Mouse (Mus musculus) spleen, adult 12 weeks (tissue): ENCODE measurements around the gene Cxcl15.

Experiments
- DNase-seq: peaks from one replicate; pipeline ENCODE4 v3.0.0; 2022; ENCODE audit warnings: low spot score

Gene Cxcl15

DNA sequence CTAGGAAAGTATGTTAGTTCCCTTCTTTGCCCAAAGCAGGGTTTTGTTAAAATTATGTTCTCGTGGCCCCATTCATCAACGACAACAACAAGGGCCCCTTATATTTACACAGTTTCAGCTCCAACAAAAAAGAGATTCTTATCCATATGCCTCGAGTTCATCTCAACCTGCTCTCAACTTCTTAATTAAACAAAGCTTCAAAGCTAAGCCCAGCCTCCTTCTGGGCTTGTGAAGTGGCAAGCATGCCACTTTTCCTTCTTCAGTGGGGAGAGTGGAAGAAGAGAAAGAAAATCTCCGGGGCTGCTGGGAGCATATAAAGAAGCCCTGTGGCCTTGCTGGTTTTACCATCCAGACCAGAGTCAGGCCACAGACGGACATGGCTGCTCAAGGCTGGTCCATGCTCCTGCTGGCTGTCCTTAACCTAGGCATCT lies at the start of gene Cxcl15:
Cxcl15 (plus strand) TSS at position 340 of the 431 bp plus-strand sequence.
- DNase-seq: no peak

DNA sequence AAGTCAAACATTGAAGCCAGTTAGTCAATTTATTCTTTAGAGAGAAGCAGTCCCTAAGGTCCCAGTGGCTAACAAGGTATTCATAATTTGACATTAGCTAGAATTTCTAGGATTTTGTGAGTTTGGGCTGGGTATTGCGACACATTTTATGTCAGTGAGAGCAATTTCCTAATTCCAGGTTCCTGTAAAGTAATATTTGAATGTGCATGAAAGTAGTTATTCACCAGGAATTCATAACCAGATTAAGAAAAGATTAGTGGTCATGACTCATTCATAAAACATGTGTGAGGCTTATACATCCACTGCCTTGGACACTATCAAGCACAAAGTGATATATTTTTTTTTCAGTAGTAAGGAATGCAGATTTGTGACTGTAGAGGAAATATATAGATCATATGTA lies 40.4 kb upstream of the Cxcl15 start:
- no peak for DNase-seq

DNA sequence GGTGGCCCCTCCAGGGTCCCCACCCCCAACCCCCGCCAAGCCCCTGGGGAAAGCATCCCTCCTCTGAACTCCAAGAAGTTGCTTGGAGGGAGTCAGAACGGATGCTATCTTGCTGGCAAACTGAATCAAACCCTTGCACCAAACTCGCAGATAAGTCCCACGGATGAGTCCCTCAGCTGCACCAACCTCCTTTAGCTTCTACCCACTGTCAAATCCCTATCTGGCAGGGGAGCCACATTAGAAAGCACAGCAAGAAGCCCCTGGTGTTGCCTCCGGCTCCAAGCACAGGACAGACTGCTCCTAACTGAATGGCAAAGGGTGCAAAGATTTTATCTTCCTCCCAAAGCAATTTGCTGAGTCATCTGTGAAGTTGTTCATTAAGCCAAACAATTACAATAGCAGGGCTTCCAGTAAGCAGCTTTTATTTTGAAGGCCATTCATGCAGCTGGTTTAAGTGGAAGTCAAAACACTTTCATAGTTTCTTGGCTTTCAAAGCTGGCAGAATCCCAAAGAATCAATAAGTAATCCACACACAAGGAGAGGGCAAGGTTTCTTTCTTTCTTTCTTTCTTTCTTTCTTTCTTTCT lies 36.2 kb upstream of the Cxcl15 start:
- no peak for DNase-seq

DNA sequence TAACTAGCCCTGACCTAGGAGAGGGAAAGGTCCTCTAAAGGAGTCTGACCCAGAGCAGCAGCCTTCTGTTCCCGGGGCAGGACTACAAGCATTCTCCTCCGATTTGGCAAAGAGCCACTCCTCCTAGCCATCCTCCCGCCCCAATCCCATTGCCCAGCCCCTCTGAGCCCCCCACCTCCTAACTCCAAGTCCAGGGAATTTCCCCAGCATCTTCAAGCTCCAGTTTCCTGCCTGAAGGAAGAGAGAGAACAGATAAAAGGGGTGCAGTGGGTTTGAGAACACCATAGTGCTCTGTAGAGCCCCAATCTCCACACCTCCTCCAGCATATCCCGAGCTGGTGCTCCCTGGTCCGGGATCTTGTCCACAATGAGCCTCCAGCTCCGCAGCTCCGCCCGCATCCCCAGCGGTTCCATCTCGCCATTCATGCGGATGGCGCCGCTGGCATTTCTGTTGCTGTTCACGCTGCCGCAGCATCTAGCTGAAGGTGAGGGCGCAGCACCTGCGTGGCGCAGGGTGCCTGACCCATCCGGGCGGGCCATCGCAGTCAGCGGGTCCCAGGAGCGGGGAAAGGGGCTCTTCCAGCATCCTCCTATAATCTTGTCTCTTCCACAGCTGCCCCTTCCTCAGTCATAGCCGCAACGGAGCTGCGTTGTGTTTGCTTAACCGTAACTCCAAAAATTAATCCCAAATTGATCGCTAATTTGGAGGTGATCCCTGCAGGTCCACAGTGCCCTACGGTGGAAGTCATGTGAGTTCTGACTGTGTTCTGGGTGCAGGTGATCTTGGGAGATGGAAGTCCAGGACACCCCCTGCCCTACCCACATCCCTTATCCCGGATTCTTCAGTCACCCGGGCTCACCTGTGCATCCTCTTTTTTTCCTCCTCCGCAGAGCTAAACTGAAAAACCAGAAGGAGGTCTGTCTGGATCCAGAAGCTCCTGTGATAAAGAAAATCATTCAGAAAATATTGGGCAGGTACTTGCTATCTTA lies 35.0 kb upstream of the Cxcl15 start, which contains the start of gene Cxcl5:
Cxcl5 (plus strand) TSS at position 284 of the 989 bp plus-strand sequence.
- DNase-seq: no peak

DNA sequence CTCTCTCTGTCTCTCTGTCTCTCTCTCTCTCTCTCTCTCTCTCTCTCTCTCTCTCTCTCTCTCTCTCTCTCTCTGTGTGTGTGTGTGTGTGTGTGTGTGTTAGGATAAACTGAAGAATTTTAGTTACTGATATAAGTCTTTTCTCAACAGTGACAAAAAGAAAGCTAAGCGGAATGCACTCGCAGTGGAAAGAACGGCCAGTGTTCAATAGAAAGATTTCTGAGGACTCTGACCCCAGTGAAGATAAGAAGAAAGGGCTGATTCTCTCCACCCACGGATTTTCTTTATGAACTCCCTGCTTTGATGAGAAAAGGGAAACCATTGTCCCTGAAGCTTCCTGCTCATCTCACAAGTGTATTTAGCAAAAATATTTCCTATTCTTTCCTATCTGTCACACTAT lies 34.0 kb upstream of the Cxcl15 start:
- no peak for DNase-seq

DNA sequence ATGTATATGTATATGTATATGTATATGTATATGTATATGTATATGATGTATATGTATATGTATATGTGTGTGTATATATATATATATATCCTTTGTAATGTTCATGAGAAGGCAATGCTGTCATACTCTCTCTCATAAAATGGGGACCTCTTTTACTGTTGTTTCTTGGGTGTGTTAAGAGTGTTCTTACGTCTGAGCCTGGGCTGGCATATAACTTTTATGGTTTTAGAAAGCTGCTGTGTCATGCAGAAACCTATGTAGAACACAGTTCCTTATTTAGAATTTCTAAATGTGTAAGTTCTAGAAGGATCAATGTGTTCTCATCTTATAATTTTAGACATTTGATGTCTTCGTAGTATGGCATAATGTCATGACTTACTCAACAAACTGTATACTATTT lies 33.5 kb upstream of the Cxcl15 start:
- DNase-seq: no peak

DNA sequence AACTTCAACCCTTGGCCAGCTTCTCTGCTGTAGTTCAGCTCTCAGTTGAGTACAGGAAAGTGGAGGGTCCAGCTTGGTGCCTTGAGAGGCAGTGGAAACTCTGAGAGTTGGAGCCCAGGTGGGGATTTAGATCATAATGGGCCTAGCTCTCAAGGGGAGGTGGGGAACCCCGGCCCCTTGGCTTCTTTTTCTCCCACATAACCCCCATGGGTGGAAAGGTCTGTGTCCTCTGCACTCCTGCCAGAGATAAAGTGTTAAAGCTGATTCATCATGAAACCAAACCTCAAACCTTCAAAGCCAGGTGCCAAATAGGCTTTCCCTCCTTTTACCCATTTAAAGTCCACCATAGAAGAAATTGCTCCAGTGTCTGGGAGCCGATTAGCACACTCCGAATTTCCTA lies 32.5 kb upstream of the Cxcl15 start:
- DNase-seq: no peak

DNA sequence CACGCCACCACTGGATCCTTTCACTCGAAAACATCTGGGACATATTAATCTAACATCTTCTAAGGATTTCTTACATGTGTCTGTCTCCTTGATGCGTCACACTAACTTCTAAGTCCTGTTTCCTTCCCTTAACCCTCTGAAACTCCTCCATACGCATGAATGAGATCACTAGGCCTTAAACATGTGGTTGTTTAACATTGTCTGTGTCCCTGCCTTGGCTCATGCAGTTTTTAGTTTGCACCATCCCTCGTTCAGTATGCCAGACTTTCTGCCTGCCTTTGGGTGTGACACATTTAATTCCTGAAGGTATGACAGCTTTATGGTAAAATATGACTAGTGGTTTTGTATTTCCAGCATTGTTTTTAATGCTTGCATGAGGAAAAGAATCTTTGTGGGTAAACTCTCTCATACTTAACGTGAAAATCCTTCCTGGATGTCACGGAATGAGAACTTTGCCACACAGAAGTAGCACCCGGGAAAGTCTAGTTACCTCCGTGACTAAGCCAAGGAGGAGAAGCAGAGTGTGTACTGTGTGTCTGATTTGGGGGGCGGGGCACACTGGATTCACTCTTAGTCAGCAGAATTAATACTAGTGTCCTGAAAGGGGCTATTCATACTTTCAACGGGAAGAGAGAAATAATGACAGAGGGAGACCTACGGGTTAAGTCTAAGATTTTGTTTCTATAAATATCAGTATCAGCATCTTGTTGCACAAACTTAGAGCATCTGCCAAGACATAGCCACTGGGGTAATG lies 30.2 kb upstream of the Cxcl15 start:
- DNase-seq: no peak

DNA sequence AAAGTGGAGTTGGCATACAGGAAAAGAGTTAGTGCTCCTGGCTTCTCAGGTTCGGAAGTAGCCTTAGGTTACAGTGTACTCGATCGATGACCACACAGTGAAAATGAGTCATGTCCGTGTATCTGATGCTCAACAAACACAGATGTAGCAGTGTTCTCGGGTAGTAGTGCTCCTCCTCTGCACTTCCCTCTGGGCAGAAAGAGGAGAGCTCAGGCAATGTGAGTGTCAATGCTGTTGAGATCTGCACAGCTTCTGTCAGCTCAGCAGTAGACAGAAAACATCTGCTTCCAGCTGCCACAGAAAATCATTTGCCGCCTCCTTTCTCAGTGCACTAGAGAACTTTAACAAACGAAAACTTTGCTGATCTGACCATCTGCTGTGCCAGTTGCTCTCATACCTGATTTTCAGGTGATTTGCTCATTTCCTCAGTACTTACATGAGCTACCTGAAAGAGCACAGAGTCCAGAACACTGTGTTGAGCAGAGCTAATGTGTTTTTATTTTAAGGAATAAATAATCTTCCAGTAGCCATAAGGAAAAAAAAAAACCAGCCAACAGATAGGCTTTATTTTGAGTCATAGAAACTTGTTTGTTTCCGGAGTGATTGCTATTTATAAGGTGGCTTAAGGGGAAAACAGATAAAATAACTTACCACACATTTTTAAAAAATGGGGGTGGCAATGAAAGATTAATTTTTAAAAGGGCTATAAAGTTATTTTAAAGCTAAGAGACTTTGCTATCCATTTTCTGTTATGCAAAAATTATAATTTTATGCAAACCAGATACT lies 28.3 kb upstream of the Cxcl15 start:
- no peak for DNase-seq

DNA sequence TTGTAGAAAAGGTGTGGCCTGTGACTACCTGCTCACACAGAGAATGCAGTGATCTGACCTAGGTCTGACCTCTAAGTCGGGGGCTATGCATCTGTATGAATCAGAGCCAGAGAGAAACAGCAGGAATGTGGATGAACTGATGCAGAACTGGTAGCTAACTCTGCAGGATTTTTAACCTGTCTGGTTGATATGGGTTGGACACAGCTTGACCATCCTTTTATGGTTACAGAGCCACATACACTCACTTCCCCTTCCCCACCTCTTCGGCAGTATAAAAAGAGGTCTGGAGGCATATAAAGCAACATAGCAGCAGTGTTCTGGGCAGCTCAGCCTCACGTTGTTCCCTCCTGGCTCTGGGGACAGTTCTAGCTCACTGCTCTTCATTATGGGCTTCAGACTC lies 26.1 kb upstream of the Cxcl15 start, which contains the start of gene Ppbp:
Ppbp (plus strand) TSS at position 301 of the 400 bp plus-strand sequence.
- no peak for DNase-seq

DNA sequence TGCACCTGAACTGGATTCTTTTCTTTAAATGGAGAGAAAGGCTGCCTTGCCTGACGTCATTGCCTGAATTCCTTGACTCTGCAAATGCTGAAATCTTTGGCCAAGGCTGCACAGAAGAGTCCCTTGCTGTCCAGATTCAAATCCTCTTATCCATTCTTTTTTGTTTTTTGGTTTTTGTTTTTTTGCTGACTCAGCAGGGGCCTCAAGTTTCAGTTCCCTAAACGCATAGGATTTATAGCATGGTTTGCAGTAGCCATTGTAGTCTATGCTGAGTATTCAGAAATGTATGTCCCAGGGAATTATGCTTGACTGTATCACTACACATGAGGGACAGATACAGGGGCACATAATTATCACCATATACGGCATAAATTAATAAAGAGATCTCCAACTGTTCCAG lies 23.0 kb upstream of the Cxcl15 start:
- no peak for DNase-seq

DNA sequence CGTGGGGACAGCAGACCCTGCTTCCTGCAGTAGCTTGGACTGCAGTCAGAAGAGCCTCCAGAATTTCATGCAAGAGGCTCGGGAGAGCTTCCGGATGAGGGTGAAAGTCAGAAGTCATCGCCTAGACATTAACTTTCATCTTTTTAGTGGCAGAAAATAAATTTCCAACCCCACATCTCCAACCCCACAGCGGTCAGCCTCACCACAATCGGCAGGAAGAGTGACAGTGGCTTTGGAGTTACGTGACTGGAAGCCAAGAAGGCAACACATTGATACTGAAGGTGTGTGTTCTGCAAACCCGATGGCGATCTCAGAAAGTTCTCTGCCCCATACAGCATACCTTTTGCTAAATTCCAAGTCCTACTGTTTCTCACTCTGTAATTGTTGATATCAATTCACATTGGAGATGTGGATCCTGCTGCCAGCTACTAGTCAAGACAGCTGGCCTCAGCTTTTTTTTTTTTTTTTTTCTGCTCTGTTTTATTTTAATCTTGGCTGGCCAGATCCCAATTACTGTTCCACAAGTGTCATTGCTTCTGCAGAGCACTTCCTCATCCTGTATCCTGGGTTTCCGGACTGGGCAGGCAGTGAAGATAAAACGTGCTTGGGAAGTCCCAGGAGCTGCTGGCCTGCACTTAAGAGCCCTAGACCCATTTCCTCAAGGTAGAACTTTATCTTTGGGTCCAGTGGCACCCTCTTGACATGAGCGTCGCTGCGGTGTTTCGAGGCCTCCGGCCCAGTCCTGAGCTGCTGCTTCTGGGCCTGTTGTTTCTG lies 22.3 kb upstream of the Cxcl15 start, which contains the start of gene Pf4:
Pf4 (plus strand) TSS at position 556 of the 774 bp plus-strand sequence.
- DNase-seq: no peak

DNA sequence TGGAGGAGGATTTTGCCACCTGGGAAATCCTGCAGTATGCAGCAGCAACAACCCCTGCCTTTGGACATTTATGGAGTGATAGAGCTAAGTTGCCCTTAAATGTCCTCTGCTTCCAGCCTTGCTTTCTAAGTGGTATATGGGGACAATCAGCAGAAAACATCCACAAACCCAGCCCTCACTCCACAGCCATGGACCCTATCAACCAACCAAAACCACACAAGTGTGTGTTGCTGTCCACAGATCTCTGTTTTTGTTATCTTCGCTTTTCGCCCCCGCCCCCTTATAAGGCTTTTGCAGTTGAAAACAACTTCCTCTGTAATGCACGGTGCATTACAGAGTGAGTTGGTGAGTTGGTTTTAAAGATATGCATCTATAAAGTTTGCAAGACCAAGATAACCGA lies 18.8 kb upstream of the Cxcl15 start:
- no peak for DNase-seq

DNA sequence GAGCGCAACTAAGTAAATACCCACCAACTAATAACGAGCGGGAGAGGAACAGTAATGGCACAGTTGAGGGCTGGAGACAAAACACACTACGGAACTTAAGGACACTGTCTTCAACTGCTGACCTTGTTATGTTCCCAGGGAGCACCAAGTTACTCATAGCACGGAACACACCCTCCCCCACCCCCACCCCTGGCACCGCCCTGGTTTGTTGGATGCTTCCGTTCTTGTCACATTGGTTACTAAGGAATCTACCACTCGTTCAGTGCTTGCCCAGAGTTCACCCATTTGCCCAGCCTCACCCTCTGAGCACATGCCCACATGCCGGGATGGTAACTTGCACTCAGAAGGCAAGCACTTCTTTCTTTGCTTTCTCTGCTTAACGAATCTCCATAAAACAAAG lies 16.7 kb upstream of the Cxcl15 start:
- DNase-seq: no peak

DNA sequence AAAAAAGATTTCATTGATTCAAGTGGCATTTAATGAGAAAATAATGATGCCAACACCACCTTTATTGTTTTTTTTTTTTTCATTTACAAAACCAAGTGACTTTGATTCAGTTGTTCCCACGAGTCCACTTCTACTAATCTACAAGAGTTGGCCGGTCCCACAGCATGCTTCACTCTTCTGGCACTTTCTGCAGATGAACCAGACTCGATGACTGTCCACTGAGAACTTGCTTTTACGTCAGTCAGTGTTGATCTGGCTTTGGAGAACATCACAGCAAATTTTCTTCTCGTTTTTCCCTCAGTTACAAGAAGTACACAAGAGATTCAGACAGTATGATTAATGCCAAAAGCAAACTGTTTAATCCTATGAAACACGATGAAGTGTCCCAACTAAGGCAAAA lies 15.5 kb upstream of the Cxcl15 start:
- DNase-seq: no peak

DNA sequence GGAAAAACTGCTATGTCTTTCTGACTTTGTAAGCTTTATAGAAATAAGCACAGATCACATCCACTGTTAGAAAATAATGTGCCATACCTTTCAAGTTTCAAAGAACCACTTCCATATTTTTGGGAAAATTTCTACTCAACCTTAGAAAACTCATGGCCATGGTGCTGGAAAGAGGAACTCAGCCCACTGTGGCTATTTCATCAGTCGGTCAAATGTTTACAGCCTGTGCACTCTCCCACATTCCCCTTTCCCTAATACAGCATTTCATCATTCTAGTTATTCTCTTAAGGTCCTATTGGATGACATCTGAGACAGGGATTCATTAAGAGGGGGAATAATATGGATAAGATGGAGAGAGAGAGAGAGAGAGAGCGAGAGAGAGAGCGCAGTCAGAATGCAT lies 10.6 kb upstream of the Cxcl15 start:
- no peak for DNase-seq

DNA sequence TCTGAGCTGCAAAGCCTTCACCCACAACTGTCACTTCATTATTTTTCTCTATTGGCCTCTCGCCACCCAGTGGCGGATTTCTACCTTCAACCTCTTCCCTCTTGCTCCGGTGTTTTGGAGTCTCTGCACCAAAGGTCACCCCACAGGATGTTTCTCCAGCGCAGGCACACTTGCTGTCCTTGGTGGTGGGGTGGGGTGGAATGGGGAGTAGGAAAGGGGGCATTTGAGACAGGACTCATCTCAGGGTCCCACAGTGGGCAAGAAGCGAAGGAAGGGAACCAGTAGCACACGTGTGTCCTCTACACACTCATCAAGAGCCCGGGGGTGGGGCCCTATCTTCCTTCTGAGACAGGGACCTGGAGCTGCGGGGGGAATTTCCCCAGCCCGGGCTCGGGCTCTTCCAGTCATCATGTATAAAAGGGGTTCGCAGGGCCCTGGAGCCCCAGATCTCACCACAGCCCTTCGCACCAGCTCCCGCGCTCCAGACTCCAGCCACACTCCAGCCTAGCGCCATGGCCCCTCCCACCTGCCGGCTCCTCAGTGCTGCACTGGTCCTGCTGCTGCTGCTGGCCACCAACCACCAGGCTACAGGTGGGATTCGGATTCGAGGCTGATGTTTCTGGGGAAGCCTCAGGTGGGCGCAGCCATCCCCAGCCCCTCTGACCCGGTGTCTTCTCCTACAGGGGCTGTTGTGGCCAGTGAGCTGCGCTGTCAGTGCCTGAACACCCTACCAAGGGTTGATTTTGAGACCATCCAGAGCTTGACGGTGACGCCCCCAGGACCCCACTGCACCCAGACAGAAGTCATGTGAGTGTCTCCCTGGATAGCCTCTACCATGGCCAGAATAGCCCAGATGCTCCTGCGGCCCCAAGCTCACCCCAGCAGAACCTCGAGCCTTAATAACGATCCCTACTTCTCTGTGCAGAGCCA lies 8.4 kb upstream of the Cxcl15 start, which contains the start of gene Cxcl3:
Cxcl3 (plus strand) TSS at position 445 of the 930 bp plus-strand sequence.
- no peak for DNase-seq

DNA sequence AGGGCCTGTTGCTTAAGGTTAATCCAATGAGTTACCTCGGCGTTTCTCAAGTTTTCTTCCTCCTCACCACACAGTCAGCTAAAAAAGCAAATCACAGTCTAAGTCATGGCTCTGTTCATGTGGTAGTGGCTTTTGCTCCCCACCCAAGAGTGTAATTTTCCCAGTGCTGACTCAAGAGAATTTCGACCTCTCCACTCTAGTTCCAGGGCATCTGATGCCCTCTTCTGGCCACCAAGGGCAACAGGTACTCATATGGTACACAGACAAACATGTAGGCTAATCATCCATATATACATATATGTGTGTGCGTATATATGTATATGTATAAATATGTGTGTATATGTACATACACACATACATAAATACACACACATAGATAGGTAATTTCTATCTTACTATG lies 6.2 kb upstream of the Cxcl15 start:
- no peak for DNase-seq

DNA sequence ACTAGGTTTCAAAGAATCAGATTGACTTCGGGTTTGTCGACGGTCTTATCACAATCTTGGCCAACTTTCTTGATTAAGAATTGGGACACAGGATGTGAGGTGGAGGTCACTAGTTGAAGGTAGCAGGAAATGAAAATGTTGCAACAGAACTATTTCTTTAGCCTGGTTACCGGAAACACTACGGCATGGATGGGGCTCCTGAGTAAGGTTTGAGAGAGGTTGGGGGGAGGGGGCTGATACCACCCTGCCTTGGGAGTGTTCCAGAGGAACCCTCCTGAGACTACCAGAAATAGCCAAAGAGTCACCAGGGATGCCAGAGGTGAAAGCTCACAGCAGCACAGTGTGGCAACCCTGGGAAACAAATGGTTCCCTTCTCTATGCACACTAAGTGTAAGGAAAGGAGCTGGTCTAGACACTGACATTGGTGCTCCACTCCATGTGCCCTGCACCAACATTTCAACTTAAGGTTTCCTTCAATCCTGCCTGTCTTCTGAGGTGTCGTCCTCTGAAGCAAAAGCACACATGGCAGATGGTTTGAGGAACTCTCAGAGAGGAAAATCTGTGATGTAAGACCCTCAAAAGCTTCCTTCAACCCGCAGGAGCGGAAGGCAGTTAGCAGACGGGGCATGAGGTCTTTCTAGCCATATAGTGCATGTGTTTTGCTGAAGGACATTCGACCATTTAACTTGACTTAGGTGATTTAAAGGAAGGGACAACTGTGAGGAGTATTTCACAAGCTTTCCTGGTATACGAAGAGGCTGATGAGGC lies 4.8 kb upstream of the Cxcl15 start:
- no peak for DNase-seq
